Mouse (Mus musculus) stomach, postnatal 0 days (tissue): ENCODE data around the gene Ccl5. TPM values are rescaled to one million over a fixed set of nuclear protein-coding genes. Genes with fewer than 3 reads are reported as not detected.

Source experiments
- ATAC-seq: fragments of 200-750 bp; cut with Nextera tagmentation; 2 replicates; pipeline ENCODE4 v1.8.0; 2017; ENCODE audit not compliant: low FRiP score, low TSS enrichment
- DNase-seq: peaks from one replicate; pipeline ENCODE4 v3.0.0-alpha.2; 2016; ENCODE audit warnings: low spot score
- H3K27ac ChIP-seq: fragments of 300-500 bp; sonication (generic); replicated peaks from 2 replicates; pipeline ENCODE4 v1.5.1; 2014; ENCODE audit warnings: mild to moderate bottlenecking, control low read depth
- H3K27me3 ChIP-seq: fragments of 300-500 bp; sonication (generic); 2 replicates; pipeline ENCODE4 v1.6.1; 2014; ENCODE audit warnings: low read length; ENCODE audit not compliant: control insufficient read depth, insufficient read depth
- H3K36me3 ChIP-seq: fragments of 300-500 bp; sonication (generic); 2 replicates; pipeline ENCODE4 v1.6.1; 2014; ENCODE audit warnings: low read length, mixed read lengths; ENCODE audit not compliant: control insufficient read depth, insufficient read depth
- H3K4me1 ChIP-seq: fragments of 300-500 bp; sonication (generic); replicated peaks from 2 replicates; pipeline ENCODE4 v1.6.1; 2014; ENCODE audit warnings: antibody characterized with exemption; ENCODE audit not compliant: control insufficient read depth, insufficient read depth
- H3K4me2 ChIP-seq: fragments of 300-500 bp; sonication (generic); replicated peaks from 2 replicates; pipeline ENCODE4 v1.6.1; 2014; ENCODE audit warnings: low read depth, mild to moderate bottlenecking, control low read depth, moderate library complexity
- H3K4me3 ChIP-seq: fragments of 300-500 bp; sonication (generic); 2 replicates; pipeline ENCODE4 v1.5.1; 2014; ENCODE audit warnings: low read depth, low read length, control low read depth
- H3K9ac ChIP-seq: fragments of 300-500 bp; sonication (generic); 2 replicates; pipeline ENCODE4 v1.6.1; 2014; ENCODE audit warnings: mild to moderate bottlenecking, low read length, control low read depth, mixed read lengths
- H3K9me3 ChIP-seq: fragments of 300-500 bp; sonication (generic); 2 replicates; pipeline ENCODE4 v1.6.1; 2016; ENCODE audit warnings: low read length; ENCODE audit not compliant: control insufficient read depth
- CTCF ChIP-seq: IDR thresholded peaks from 2 replicates; pipeline ENCODE4 v1.5.1; 2016; ENCODE audit warnings: antibody characterized with exemption, low read depth, mild to moderate bottlenecking, moderate library complexity
- EP300 ChIP-seq: optimal IDR thresholded peaks from 2 replicates; pipeline ENCODE3; 2016; ENCODE audit warnings: antibody characterized with exemption
- WGBS: fragments of 180-500 bp; shearing (Covaris S2); extraction: QIAGEN DNeasy Blood & Tissue Kit; methylation state at CpG from one replicate; pipeline ENCODE4 v1.1.7; 2014; 5-methylcytosine and 5-hydroxymethylcytosine counted together
- polyA plus RNA-seq: library from polyadenylated mRNA; unstranded; fragments of >200 nt; fragmentation: Nextera tagmentation; extraction: Ambion mirVana; gene quantifications from 2 replicates; pipeline ENCODE4 v1.2.1, GENCODE M21; 2015

The Ccl5 gene
- polyA plus RNA-seq, 1 experiment from 2014 or later: 1.1 TPM

GRCm38 (mm10) chr11:83517153-83517552 is 13.2 kb downstream of the Ccl5 start:
- Histone ChIP-seq H3K4me3 (no peak overlapping the region), H3K9ac (no peak overlapping the region), H3K4me2 (no peak overlapping the region), H3K27me3 (no peaks in the 10 kb centered on the region), H3K27ac (no peak overlapping the region), H3K9me3 (no peaks in the 10 kb centered on the region), H3K4me1 (no peaks in the 10 kb centered on the region), H3K36me3 (no peaks in the 10 kb centered on the region)
- DNase-seq: no peak
- TF ChIP-seq EP300 (no peak), CTCF (no peak)
- ATAC-seq: no peak

GRCm38 (mm10) chr11:83509521-83509920 is 20.8 kb downstream of the Ccl5 start:
- no peak overlapping the region for H3K9ac ChIP-seq
- TF ChIP-seq CTCF (no peak), EP300 (no peak)
- no peak overlapping the region for H3K4me2 ChIP-seq

GRCm38 (mm10) chr11:83504308-83504707 is 26.0 kb downstream of the Ccl5 start:
- no peaks in the 10 kb centered on the region for H3K4me1 ChIP-seq
- H3K9ac ChIP-seq: no peak overlapping the region
- no peak overlapping the region for H3K4me3 ChIP-seq
- H3K36me3 ChIP-seq: peaks cover 22% of the 10 kb centered on the region
- no peak overlapping the region for H3K4me2 ChIP-seq
- ATAC-seq (no peak), DNase-seq (no peak)
- no peaks in the 10 kb centered on the region for H3K27me3 ChIP-seq
- no peaks in the 10 kb centered on the region for H3K9me3 ChIP-seq
- H3K27ac ChIP-seq: no peak overlapping the region
- 93% methylated on average over 5 of the region's 5 CpGs for WGBS
- TF ChIP-seq EP300: no peak
- no peak for TF ChIP-seq CTCF

More at GRCm38 (mm10) chr11:83509521-83509920, 20.8 kb downstream of the Ccl5 start:
- Histone ChIP-seq H3K4me3 (no peak overlapping the region), H3K4me1 (no peaks in the 10 kb centered on the region), H3K9me3 (no peaks in the 10 kb centered on the region), H3K27me3 (no peaks in the 10 kb centered on the region), H3K27ac (no peak overlapping the region), H3K36me3 (peaks cover 4% of the 10 kb centered on the region; the same call in 1 of the 2 replicates)
- ATAC-seq: no peak
- DNase-seq: no peak

GRCm38 (mm10) chr11:83495571-83495970 is 34.7 kb downstream of the Ccl5 start:
- TF ChIP-seq EP300 (no peak), CTCF (no peak)
- 72% methylated on average over 2 of the region's 2 CpGs for WGBS
- ATAC-seq (no peak), DNase-seq (no peak)
- Histone ChIP-seq H3K9ac (no peak overlapping the region), H3K27ac (no peak overlapping the region), H3K36me3 (no peaks in the 10 kb centered on the region), H3K9me3 (no peaks in the 10 kb centered on the region), H3K27me3 (no peaks in the 10 kb centered on the region), H3K4me2 (no peak overlapping the region), H3K4me1 (no peaks in the 10 kb centered on the region), H3K4me3 (no peak overlapping the region)

GRCm38 (mm10) chr11:83491488-83491887 is 38.8 kb downstream of the Ccl5 start:
- no peaks in the 10 kb centered on the region for H3K9me3 ChIP-seq
- TF ChIP-seq EP300 (no peak), CTCF (peak; percentile 38)

More at GRCm38 (mm10) chr11:83491488-83491887, 38.8 kb downstream of the Ccl5 start:
- Histone ChIP-seq H3K4me1 (no peaks in the 10 kb centered on the region), H3K36me3 (peaks cover 4% of the 10 kb centered on the region; the same call in 1 of the 2 replicates), H3K4me3 (no peak overlapping the region), H3K27ac (no peak overlapping the region), H3K9ac (no peak overlapping the region), H3K4me2 (no peak overlapping the region), H3K27me3 (no peaks in the 10 kb centered on the region)
- DNase-seq (no peak), ATAC-seq (no peak)
- 89% methylated on average over 4 of the region's 4 CpGs for WGBS

Other genes starting within 250 kb of the Ccl5 start
- gene Slfn14, start 243.8 kb downstream of the Ccl5 start, polyA plus RNA-seq: 0.04 TPM in 2 replicates
- gene Ap2b1, start 231.5 kb downstream of the Ccl5 start, polyA plus RNA-seq: 20.0 and 21.5 TPM in 2 replicates
- gene Pex12, start 227.9 kb downstream of the Ccl5 start, polyA plus RNA-seq: 9.1 and 10.1 TPM in 2 replicates
- 0.69 and 1.1 TPM in 2 replicates for gene Rasl10b, start 121.4 kb downstream of the Ccl5 start, polyA plus RNA-seq
- 0.11 and 0.21 TPM in 2 replicates for gene Gas2l2, start 101.1 kb downstream of the Ccl5 start, polyA plus RNA-seq
- 0.68 and 0.98 TPM in 2 replicates for gene 1700020L24Rik, start 92.8 kb downstream of the Ccl5 start, polyA plus RNA-seq
- 5.6 and 6.4 TPM in 2 replicates for gene Mmp28, start 67.4 kb downstream of the Ccl5 start, polyA plus RNA-seq
- 2.8 and 4.0 TPM in 2 replicates for gene Taf15, start 57.4 kb downstream of the Ccl5 start, polyA plus RNA-seq
- gene Heatr9, start 8.3 kb downstream of the Ccl5 start, polyA plus RNA-seq: not detected in 2 replicates
- gene Ccl9, start 48.1 kb upstream of the Ccl5 start, polyA plus RNA-seq: 2.5 and 3.5 TPM in 2 replicates
- gene Ccl6, start 62.6 kb upstream of the Ccl5 start, polyA plus RNA-seq: 57.9 and 58.5 TPM in 2 replicates
- gene Rpl9-ps1, start 115.1 kb upstream of the Ccl5 start, polyA plus RNA-seq: not detected in 2 replicates
- gene Ccl3, start 118.8 kb upstream of the Ccl5 start, polyA plus RNA-seq: 0.18 and 0.29 TPM in 2 replicates
- gene Ccl4, start 132.1 kb upstream of the Ccl5 start, polyA plus RNA-seq: 0.16 and 0.25 TPM in 2 replicates
- gene Wfdc17, start 173.5 kb upstream of the Ccl5 start, polyA plus RNA-seq: 0.81 and 2.7 TPM in 2 replicates
- 0.87 and 2.7 TPM in 2 replicates for gene Wfdc18, start 178.5 kb upstream of the Ccl5 start, polyA plus RNA-seq
- gene Wfdc21, start 216.4 kb upstream of the Ccl5 start, polyA plus RNA-seq: 3.1 and 3.4 TPM in 2 replicates
- 8.6 and 9.2 TPM in 2 replicates for gene Heatr6, start 223.2 kb upstream of the Ccl5 start, polyA plus RNA-seq